Mouse (Mus musculus): ENCODE measurements at regions not wholly inside any gene's neighbourhood (a gene's known extent, or its start where the extent isn't known, plus 50 kb on each side); places are given as distances from the start of the nearest gene placed in this dataset.

DNA sequence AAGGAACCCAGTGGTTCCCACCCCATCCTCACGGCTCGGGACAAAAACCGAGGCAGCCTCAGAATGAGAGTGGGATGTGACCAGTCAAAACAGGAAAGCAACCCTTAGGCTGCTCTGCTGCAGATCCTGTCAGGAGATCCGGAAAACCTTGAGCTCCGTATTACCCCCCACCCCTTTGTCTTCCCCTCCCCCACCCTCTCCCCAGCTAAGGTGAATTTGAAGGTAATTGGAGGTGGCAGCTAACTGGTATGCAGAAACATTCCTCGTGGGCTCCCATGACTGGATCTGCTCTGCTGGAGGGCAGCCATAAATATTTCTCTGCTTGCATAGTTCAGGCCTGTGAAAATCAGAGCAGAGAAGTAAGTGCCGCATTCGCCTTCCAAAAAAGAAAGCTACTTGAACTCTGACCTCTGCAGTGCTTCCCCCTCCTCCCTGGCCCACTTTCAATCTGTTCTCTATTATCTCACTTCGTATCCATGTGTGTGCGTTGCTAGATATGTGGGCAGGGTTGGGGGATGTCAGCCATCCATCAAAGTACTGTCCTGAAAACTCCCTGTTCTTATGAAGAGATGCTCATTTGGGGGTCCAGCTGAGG lies 82.9 kb upstream of the Spin1 start:
- Histone ChIP-seq H3K4me1 (peaks cover 40% of the 10 kb centered on the region), H3K36me3 (no peaks in the 10 kb centered on the region), H3K4me3 (no peak overlapping the region), H3K9me3 (no peaks in the 10 kb centered on the region), H3K27me3 (no peaks in the 10 kb centered on the region), H3K9ac (peak overlapping the region; percentile 0; the same call in 1 of the 2 replicates), H3K4me2 (peak overlapping the region; percentile 28), H3K27ac (peak overlapping the region; percentile 87)
- ATAC-seq (ENCODE audit: insufficient number of reproducible peaks, insufficient read depth, low FRiP score, low TSS enrichment, low read depth) = peak; percentile 65; the same call in 1 of the 2 replicates
- WGBS = 7% methylated on average over 10 of the region's 10 CpGs

DNA sequence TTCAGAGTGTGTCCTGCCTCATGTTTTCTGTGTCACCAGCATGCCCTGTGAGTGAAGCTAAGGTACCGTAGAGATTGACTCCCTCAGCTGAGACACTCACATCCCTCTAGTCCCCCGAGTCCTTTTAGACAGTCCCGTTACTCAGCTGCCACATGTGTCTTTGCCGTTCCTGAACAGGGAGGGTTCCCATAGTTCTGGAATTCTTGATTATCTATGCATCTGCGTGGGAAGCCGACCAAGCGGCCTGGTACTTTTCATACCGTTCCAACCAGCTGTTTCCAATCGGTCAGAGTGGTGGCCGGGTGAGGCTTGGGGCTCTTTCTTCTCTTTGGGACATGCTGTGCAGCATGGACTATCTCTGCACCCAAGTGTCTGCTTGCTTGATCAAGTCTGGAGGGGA lies 82.3 kb upstream of the Spin1 start:
- Histone ChIP-seq H3K4me2 (peak overlapping the region; percentile 28; the same call in 1 of the 2 replicates), H3K9me3 (no peaks in the 10 kb centered on the region), H3K27me3 (no peaks in the 10 kb centered on the region), H3K27ac (peak overlapping the region; percentile 87), H3K4me3 (no peak overlapping the region), H3K9ac (no peak overlapping the region), H3K36me3 (no peaks in the 10 kb centered on the region), H3K4me1 (peaks cover 45% of the 10 kb centered on the region)
- WGBS = 15% methylated on average over 10 of the region's 10 CpGs
- peak; percentile 22; the same call in 1 of the 2 replicates for ATAC-seq (ENCODE audit: insufficient number of reproducible peaks, insufficient read depth, low FRiP score, low TSS enrichment, low read depth)

GRCm38 (mm10) chr13:51022401-51023250 lies 78.1 kb upstream of the Spin1 start:
- Histone ChIP-seq H3K27me3 (no peaks in the 10 kb centered on the region), H3K4me1 (peaks cover 51% of the 10 kb centered on the region), H3K36me3 (no peaks in the 10 kb centered on the region), H3K9ac (no peak overlapping the region), H3K9me3 (no peaks in the 10 kb centered on the region), H3K27ac (peak overlapping the region; percentile 90), H3K4me2 (peak overlapping the region; percentile 10), H3K4me3 (no peak overlapping the region)
- 26% methylated on average over 13 of the region's 13 CpGs for WGBS
- no peak for ATAC-seq (ENCODE audit: insufficient number of reproducible peaks, insufficient read depth, low FRiP score, low TSS enrichment, low read depth)

DNA sequence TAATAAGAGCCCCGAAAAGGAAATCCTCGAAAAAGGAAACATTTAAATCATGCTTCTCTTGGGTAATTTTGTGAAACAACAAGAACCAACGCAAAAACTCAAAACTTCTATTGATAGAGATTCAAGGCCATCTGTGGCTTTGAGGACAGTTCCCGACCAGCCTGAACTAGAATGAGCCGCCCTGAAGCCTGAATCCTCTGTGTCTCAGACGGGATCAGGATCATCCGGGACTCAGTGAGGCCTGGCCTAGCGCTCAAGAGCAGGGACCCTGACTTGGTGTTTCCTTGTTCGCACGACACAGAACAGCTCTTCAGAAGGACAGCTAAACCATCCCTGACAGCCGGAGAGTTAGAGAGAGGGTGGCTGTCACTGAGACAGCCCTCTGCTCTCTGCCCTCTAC lies 77.4 kb upstream of the Spin1 start:
- ATAC-seq (ENCODE audit: insufficient number of reproducible peaks, insufficient read depth, low FRiP score, low TSS enrichment, low read depth) = no peak
- peaks cover 44% of the 10 kb centered on the region for H3K4me1 ChIP-seq
- H3K27me3 ChIP-seq = no peaks in the 10 kb centered on the region
- no peak overlapping the region for H3K4me3 ChIP-seq
- no peaks in the 10 kb centered on the region for H3K9me3 ChIP-seq
- H3K27ac ChIP-seq = peak overlapping the region; percentile 90
- H3K4me2 ChIP-seq = no peak overlapping the region
- no peaks in the 10 kb centered on the region for H3K36me3 ChIP-seq
- WGBS = 60% methylated on average over 11 of the region's 11 CpGs
- H3K9ac ChIP-seq = no peak overlapping the region

- peak overlapping the region; percentile 28; the same call in 1 of the 2 replicates for H3K27ac ChIP-seq
- H3K4me2 ChIP-seq = no peak overlapping the region
- H3K4me3 ChIP-seq = no peak overlapping the region
- H3K4me1 ChIP-seq = peaks cover 33% of the 10 kb centered on the region
- ATAC-seq (ENCODE audit: insufficient number of reproducible peaks, insufficient read depth, low FRiP score, low TSS enrichment, low read depth) = no peak
- no peaks in the 10 kb centered on the region for H3K36me3 ChIP-seq
- no peaks in the 10 kb centered on the region; the same call in 1 of the 2 replicates for H3K9me3 ChIP-seq
- no peak overlapping the region for H3K9ac ChIP-seq
- no peaks in the 10 kb centered on the region for H3K27me3 ChIP-seq
- WGBS = 65% methylated on average over 6 of the region's 6 CpGs
Measured at GRCm38 (mm10) chr13:51026311-51026918, 74.3 kb upstream of the Spin1 start.

GRCm38 (mm10) chr13:51037850-51038450 lies 62.7 kb upstream of the Spin1 start:
- H3K4me1 ChIP-seq = peaks cover 9% of the 10 kb centered on the region
- no peaks in the 10 kb centered on the region for H3K36me3 ChIP-seq
- H3K27me3 ChIP-seq = no peaks in the 10 kb centered on the region
- WGBS = 63% methylated on average over 13 of the region's 13 CpGs
- H3K9ac ChIP-seq = no peak overlapping the region
- H3K4me3 ChIP-seq = no peak overlapping the region
- peak overlapping the region; percentile 29; the same call in 1 of the 2 replicates for H3K27ac ChIP-seq
- H3K9me3 ChIP-seq = no peaks in the 10 kb centered on the region
- 0 out of 2 replicates have a peak, but pooled peaks have one; percentile 52 for ATAC-seq (ENCODE audit: insufficient number of reproducible peaks, insufficient read depth, low FRiP score, low TSS enrichment, low read depth)
- H3K4me2 ChIP-seq = no peak overlapping the region

DNA sequence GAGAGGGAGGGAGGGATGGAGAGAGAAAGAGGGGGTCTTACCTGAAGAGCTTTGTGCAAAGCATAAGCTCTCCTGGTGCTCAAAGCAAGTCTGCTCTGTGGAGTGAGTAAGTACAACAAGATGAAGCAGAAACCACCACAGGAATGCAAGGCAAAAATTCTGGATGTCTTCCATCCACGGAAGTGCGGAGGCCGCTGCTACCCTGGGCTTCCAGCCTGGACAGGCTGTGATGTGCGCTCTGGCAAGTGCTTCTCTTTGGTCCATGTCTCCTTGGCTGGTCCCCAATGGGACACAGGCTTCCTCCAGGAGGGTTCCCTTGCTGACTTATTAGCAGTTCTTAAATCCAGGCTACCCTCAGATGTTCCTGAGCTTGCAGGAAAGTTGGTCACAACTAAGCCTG lies 61.7 kb upstream of the Spin1 start:
- Histone ChIP-seq H3K4me3 (no peak overlapping the region), H3K4me2 (no peak overlapping the region), H3K36me3 (no peaks in the 10 kb centered on the region), H3K9me3 (peaks cover 8% of the 10 kb centered on the region), H3K27ac (no peak overlapping the region), H3K9ac (no peak overlapping the region), H3K4me1 (peaks cover 9% of the 10 kb centered on the region), H3K27me3 (no peaks in the 10 kb centered on the region)
- no peak for ATAC-seq (ENCODE audit: insufficient number of reproducible peaks, insufficient read depth, low FRiP score, low TSS enrichment, low read depth)
- 81% methylated on average over 4 of the region's 4 CpGs for WGBS

DNA sequence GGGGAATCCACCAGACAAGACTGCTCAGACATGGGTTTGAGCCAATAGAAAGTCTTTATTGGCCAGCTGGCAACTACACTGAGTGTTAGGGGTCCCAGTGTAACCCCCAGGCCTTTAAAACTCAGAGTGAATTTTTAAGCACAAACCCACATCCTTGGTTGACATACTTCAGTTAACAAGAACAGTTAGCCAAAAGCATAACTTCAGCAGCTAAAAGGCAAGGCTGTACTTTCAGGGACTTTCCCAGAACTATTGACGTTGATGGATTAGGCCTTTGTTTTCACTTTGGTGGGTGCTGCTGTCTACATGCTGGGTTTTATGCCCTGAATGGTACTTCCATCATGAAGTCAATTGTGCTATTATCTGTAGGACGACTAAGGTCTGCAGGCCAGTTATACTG lies 59.6 kb upstream of the Spin1 start:
- H3K4me2 ChIP-seq = no peak overlapping the region
- H3K4me3 ChIP-seq = no peak overlapping the region
- H3K9me3 ChIP-seq = peaks cover 9% of the 10 kb centered on the region
- H3K9ac ChIP-seq = no peak overlapping the region
- H3K27ac ChIP-seq = no peak overlapping the region
- ATAC-seq (ENCODE audit: insufficient number of reproducible peaks, insufficient read depth, low FRiP score, low TSS enrichment, low read depth) = no peak
- peaks cover 9% of the 10 kb centered on the region for H3K4me1 ChIP-seq
- WGBS = 68% methylated on average over 2 of the region's 2 CpGs
- no peaks in the 10 kb centered on the region for H3K36me3 ChIP-seq
- no peaks in the 10 kb centered on the region for H3K27me3 ChIP-seq

GRCm38 (mm10) chr13:51042881-51043402 lies 57.7 kb upstream of the Spin1 start:
- Histone ChIP-seq H3K9me3 (peaks cover 9% of the 10 kb centered on the region), H3K4me3 (no peak overlapping the region), H3K27ac (no peak overlapping the region), H3K36me3 (no peaks in the 10 kb centered on the region), H3K9ac (no peak overlapping the region), H3K4me1 (peaks cover 6% of the 10 kb centered on the region), H3K4me2 (no peak overlapping the region), H3K27me3 (no peaks in the 10 kb centered on the region)
- WGBS = 91% methylated on average over 9 of the region's 9 CpGs
- ATAC-seq (ENCODE audit: insufficient number of reproducible peaks, insufficient read depth, low FRiP score, low TSS enrichment, low read depth) = no peak

All from embryonic facial prominence, embryonic 13.5 days (tissue).